Mouse (Mus musculus) regulatory T cell (primary cell): ENCODE measurements at regions not wholly inside any gene's neighbourhood (a gene's known extent, or its start where the extent isn't known, plus 50 kb on each side); places are given as distances from the start of the nearest gene placed in this dataset.

Source experiments
- in situ Hi-C: fragments of 300-600 bp; cut with MboI, MseI; formaldehyde crosslinking; loops from one replicate; pipeline ENCODE4 v1.15.1; 2025; ENCODE audit warnings: high pct_unique_total_duplicates

DNA sequence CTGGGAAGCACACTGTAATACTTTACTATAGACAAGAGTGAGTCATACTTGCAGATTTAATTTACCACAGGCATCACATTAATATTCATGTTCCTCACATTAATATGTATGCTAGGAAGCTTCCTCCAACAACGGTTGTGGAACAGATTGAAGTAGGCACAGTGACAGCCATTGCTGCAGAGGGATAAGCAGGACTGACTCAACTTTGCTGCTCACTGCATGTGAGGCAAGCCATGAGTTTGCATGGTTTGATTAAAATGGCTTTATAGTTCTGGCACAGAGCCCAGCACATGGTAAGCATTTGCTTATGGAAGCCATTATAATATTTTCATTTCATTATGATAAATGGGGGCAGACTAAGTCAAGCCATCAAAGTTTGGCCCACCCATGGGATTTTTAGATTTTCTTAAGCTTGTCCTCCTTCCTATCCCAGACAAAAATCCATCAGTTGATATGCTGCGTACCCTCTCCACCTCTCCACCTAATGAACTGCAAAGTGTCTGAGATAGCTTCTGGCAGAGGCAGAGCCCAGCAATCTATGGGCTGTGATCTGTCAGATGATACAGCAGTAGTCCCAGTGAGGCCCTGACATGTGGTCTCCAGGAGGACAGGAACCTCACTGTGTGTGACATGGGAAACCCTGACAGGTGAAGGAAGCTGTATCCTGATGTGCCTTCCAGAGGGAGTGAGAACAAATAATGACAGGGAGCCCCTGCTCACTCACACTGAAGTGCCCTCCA, 109.6 kb upstream of the Arrdc4 start:
- in situ Hi-C loops, result no loop called here

GRCm38 (mm10) chr7:68851981-68852575, 103.0 kb upstream of the Arrdc4 start:
- in situ Hi-C loops, result no loop called here

DNA sequence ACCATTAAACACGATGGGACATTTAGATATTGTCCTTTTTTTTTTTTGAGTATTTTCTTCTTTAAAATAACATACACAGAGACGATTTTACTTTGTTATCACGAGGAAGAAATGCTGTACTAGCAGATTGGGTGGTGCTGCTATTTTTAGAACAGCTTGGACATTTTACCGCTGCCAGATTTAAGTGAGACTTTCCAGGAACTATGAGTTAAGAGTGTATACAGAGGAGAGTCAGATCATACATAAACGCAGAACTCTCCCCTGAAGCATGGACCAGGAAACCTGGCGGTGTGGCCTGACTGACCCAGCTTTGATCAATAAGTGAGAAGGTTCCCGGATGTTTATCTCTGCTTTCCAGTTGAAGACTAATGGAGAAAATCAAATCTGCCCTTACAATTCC, 95.6 kb upstream of the Arrdc4 start:
- in situ Hi-C loops, result no loop called here

DNA sequence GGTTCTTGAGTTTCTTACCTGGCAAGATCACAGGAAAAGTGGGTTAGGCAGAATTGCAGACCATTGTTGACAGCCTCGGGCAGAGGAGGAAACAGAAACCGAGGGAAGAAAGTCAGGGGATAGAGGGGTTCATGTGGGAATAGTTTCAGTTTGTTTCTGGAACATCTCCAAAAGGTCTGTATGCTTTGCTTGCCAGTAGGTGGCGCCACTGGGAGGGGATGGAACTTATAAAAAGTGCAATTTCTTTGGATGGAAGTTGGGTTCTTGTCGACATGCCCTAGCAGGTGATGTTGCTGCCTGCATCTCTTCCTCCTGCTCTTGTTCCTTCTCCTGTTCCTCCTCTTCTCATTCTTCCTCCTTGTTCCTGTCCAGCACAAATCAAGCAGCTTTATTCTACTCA, 94.3 kb upstream of the Arrdc4 start:
- in situ Hi-C loops, result no loop called here

- in situ Hi-C loops, result loop anchor here (5.0 to 10.0 kb wide), 2 partner anchors 252 to 679 kb away; no protein-coding TSS in a partner anchor
Observed at GRCm38 (mm10) chr7:68833977-68834791, 85.1 kb upstream of the Arrdc4 start.

GRCm38 (mm10) chr7:68833517-68833916, 84.5 kb upstream of the Arrdc4 start:
- in situ Hi-C loops, result loop anchor here (5.0 to 10.0 kb wide), 2 partner anchors 251 to 679 kb away; no protein-coding TSS in a partner anchor

DNA sequence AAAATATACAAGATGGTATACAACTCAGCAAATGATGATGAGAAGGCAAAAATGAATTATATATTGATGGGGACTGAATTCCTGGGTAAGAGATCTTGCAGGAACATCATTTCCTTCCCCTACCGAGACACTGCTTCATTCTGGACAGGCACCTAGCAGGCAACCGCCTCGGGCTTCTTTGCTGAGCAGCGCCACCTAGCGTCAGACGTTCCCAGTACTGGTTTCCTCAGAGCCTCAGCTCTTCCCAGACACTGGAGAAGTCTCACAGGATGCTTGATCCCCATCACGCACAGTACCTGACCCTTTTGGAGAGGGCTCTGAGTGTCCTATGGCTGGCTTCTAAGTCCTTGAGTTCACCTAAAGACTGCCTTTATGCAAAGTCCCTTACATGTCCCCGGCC, 80.8 kb upstream of the Arrdc4 start:
- in situ Hi-C loops, result loop anchor here (5.0 to 10.0 kb wide), 2 partner anchors 248 to 675 kb away; no protein-coding TSS in a partner anchor

GRCm38 (mm10) chr7:68824399-68824798, 75.4 kb upstream of the Arrdc4 start:
- in situ Hi-C loops, result no loop called here

DNA sequence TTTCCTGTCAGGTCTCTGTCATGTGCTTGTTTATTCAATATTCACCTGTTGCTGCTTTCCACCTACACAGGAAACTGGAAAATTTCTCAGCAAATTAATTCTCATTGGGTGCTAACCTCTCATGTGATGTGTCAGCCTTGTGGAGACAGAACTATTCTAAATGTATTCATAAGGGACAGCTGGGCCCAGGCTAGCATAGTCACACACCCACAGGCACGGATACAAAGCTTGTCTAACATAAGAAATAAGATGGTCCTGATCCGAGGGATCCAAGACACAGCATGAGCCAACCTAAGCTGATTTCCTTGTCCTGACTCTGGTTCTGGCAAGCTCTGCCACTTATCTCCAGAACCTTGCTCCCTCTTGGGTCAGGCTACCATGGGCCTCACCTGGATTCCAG, 74.6 kb upstream of the Arrdc4 start:
- in situ Hi-C loops, result no loop called here

DNA sequence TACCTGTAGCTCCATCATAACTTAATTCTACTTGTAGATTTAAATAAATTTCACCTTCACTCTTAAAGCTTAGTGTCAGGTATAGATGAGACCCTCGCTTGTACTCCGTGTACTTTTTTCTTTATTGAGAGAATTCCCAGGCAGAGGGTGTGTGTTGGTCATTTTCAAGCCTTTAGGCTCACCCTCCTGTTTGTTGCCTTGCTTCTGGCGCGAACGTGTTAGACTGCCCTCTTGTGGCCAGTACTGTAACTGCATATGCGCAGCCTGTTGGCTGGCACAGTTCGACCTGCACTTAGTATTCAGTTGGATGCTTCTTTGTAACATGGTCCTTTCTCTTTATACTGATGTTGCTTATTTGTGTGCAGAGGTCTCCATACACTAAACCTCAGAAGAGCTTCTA, 74.1 kb upstream of the Arrdc4 start:
- in situ Hi-C loops, result no loop called here

GRCm38 (mm10) chr7:68814823-68815666, 66.0 kb upstream of the Arrdc4 start:
- in situ Hi-C loops, result no loop called here

- in situ Hi-C loops, result no loop called here
Observed at GRCm38 (mm10) chr7:68809782-68810181, 60.7 kb upstream of the Arrdc4 start.
